Mouse (Mus musculus) heart, postnatal 0 days (tissue): ENCODE measurements around the gene Fkbp14. TPM values are rescaled to one million over a fixed set of nuclear protein-coding genes. Genes with fewer than 3 reads are reported as not detected.
A peak's percentile ranks its signal among the peaks of the same experiment; 100 is the strongest.

Experiments used
- ATAC-seq: fragments of 200-750 bp; cut with Nextera tagmentation; 2 replicates; pipeline ENCODE4 v1.8.0; 2017; ENCODE audit warnings: low read depth, moderate number of reproducible peaks, moderate library complexity; ENCODE audit not compliant: insufficient read depth
- DNase-seq: peaks from one replicate; pipeline ENCODE4 v3.0.0-alpha.2; 2016; ENCODE audit warnings: low spot score
- H3K27ac ChIP-seq: fragments of 300-500 bp; sonication (generic); 2 replicates; pipeline ENCODE4 v1.5.1; 2014; ENCODE audit warnings: low read depth, mild to moderate bottlenecking
- H3K27me3 ChIP-seq: fragments of 300-500 bp; sonication (generic); 2 replicates; pipeline ENCODE4 v1.6.1; 2014; ENCODE audit warnings: low read length, mixed read lengths; ENCODE audit not compliant: control insufficient read depth, insufficient read depth
- H3K36me3 ChIP-seq: fragments of 300-500 bp; sonication (generic); replicated peaks from 2 replicates; pipeline ENCODE4 v1.6.1; 2014; ENCODE audit warnings: low read length, mixed read lengths; ENCODE audit not compliant: control insufficient read depth, insufficient read depth
- H3K4me1 ChIP-seq: fragments of 300-500 bp; sonication (generic); 2 replicates; pipeline ENCODE4 v1.6.1; 2014; ENCODE audit warnings: antibody characterized with exemption; ENCODE audit not compliant: control insufficient read depth, insufficient read depth
- H3K4me2 ChIP-seq: fragments of 300-500 bp; sonication (generic); 2 replicates; pipeline ENCODE4 v1.6.1; 2014; ENCODE audit warnings: low read depth, mild to moderate bottlenecking, low read length, moderate library complexity
- H3K4me3 ChIP-seq: fragments of 300-500 bp; sonication (generic); 2 replicates; pipeline ENCODE4 v1.5.1; 2014; ENCODE audit warnings: low read depth, low read length
- H3K9ac ChIP-seq: fragments of 300-500 bp; sonication (generic); replicated peaks from 2 replicates; pipeline ENCODE4 v1.6.1; 2014; ENCODE audit warnings: low read depth, low read length, mixed read lengths
- H3K9me3 ChIP-seq: fragments of 300-500 bp; sonication (generic); replicated peaks from 2 replicates; pipeline ENCODE4 v1.6.1; 2016; ENCODE audit warnings: low read length; ENCODE audit not compliant: control insufficient read depth
- CTCF ChIP-seq: IDR thresholded peaks from 2 replicates; pipeline ENCODE4 v1.5.1; 2016; ENCODE audit warnings: antibody characterized with exemption, control low read depth, low read depth
- EP300 ChIP-seq: IDR thresholded peaks from 2 replicates; pipeline ENCODE4 v1.6.1; 2016; ENCODE audit warnings: antibody characterized with exemption, low read depth
- WGBS: fragments of 180-500 bp; shearing (Covaris S2); extraction: QIAGEN DNeasy Blood & Tissue Kit; methylation state at CpG from one replicate; pipeline ENCODE4 v1.1.7; 2014; 5-methylcytosine and 5-hydroxymethylcytosine counted together
- polyA plus RNA-seq: library from polyadenylated mRNA; unstranded; fragments of >200 nt; fragmentation: Nextera tagmentation; extraction: Ambion mirVana; gene quantifications from 2 replicates; pipeline ENCODE4 v1.2.1, GENCODE M21; 2015
- total RNA-seq: library from RNA; depleted of rRNA; stranded (reverse); fragments of >200 nt; gene quantifications from 2 replicates; pipeline ENCODE4 v1.2.3, GENCODE M21; 2014; ENCODE audit warnings: low replicate concordance

Fkbp14 gene
- total and polyA plus RNA-seq, 2 experiments from 2014 or later, result 11.8 to 16.4 TPM

DNA sequence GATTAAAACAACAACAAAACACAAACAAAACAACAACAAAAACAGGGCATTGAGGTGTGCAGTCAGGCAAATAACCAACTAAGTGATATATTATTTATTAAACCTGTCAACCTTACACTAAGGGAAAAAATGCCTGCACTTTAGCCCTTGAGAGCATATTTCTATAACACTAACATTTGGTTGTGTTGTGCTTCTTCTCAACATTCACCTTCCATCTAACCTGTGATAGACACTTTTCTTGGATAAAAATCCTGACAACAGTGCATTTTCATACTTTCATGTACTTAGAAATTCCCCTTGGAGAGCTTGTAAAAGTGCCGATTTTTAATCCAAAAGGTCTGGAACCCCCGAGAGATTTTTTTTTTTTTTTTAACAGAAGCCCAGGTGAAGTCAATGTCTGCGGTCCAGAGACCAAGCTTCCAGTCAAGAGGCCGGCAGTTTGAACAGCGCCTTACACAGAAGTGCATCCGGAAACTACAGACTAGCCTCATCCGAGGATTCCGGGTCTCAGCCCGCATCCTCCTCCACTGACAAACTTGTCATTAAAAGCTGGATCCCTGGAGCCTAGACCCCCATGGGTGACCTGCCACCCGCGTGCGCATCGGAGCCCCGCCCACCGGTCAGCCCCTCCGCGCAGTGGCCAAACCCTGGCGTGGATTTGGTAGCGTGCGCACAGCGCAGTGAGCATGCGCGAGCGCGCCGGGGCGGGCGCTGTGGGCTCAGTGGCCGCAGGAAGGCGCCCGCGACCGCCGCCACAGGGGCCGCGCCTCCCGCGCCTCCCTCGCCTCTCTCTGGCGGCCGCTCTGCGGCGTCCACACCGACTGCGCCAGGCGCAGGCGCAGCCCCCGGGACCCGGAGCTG lies 2.4 kb downstream of the Fkbp14 start, which contains the start of gene Plekha8:
Gene Plekha8 (plus strand): TSS at position 643 of the 861 bp plus-strand sequence.
- WGBS, result under 1% methylated on average over 43 of the region's 49 CpGs
- H3K9me3 ChIP-seq, result no peaks in the 10 kb centered on the region
- TF ChIP-seq CTCF (no peak), EP300 (no peak)

DNA sequence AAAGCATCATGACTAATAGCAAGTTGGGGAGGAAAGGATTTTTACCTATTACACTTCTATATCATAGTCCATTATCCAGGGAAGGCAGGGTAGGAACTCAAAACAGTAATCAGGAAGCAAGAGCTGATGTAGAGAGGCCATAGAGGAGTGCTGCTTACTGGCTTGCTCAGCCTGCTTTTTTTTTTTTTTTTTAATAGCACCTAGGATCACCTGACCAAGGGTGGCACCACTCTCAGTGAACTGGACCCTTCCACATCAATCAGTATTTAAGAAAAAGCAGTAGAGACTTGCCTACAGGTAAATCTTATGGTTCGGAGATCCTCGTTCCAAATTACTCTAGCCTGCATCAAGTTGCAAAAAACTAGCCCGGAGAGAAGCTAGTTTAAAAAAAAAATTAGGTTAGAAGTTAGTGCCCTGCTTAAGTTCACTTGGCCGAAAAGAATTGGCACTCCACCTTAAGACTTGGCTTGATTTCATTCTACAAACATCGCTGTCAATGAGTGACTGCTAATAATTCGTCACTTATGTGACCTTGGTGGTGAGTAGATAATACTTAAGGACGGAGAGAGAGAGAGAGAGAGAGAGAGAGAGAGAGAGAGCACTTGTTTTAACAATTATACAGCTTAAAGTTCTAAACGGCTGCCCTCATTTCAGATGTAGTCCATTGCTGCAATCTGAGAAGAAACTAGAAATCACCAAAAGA lies 3.2 kb downstream of the Fkbp14 start:
- no peak overlapping the region for H3K9ac ChIP-seq
- TF ChIP-seq EP300 (no peak), CTCF (no peak)
- peak overlapping the region; percentile 70 for H3K27ac ChIP-seq
- ATAC-seq (no peak), DNase-seq (no peak)
- H3K4me3 ChIP-seq, result peak overlapping the region; percentile 69
- WGBS, result 29% methylated on average over 8 of the region's 8 CpGs
- peaks cover 18% of the 10 kb centered on the region for H3K4me1 ChIP-seq
- no peaks in the 10 kb centered on the region for H3K9me3 ChIP-seq
- H3K27me3 ChIP-seq, result no peaks in the 10 kb centered on the region
- H3K36me3 ChIP-seq, result no peaks in the 10 kb centered on the region
- H3K4me2 ChIP-seq, result peak overlapping the region; percentile 87

More for the DNA sequence above, 2.4 kb downstream of the Fkbp14 start, which contains the start of gene Plekha8:
- no peaks in the 10 kb centered on the region for H3K27me3 ChIP-seq
- peak within 1 kb of the TSS; percentile 87 for H3K4me2 ChIP-seq
- H3K4me3 ChIP-seq, result peak within 1 kb of the TSS; percentile 69
- ATAC-seq, result peak; percentile 93
- H3K36me3 ChIP-seq, result no peaks in the 10 kb centered on the region
- H3K9ac ChIP-seq, result peak within 1 kb of the TSS; percentile 67
- DNase-seq, result peak; percentile 88
- H3K27ac ChIP-seq, result peak within 1 kb of the TSS; percentile 67
- peaks cover 18% of the 10 kb centered on the region for H3K4me1 ChIP-seq

DNA sequence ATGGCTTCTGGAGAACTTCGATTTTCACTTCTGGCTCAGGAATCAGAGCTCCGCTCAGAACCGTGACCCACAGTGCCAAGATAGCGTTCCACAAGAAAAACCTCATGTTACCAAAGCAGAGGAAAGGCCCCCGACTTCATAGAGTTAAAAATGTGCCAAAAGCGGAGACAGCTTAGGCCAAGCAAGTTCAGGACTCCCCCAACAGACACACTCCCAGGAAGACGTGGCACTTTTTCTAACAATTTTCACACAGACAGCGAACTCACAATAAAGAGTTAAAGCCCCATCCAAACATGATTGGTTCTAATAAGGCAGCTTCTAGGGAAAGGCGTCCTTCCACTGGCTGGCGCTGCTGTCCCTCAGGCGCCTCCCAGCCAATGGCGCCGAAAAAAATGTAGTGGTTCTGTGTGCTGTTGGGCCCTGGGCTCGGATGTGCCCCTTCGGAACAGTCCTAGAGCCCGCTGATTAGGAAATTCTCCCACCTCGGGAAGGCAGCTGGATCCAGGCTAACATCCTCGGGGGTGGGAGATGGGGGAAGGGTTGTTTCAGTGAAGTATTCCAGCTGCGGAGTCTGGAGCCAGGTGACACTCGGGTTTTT lies 4.1 kb downstream of the Fkbp14 start:
- ATAC-seq (peak; percentile 80), DNase-seq (peak; percentile 92)

DNA sequence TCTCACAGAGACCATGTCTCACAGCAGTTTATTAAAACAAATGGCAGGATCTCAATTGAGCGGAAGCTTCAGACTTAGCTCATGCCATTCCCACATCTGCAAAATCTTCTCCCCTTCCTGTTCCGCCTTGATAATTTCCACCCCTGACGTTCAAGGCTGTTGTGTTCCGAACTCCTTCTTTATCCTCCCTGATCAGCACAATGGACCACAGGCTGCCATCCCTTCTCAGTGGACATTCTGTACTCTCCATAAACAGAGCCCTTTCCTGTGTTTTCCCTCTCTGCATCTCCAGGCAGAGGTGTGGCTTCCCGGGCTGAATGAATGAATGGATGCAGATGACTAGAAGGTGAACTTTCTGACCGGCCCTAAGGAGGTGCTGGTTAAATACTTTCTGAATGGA lies 5.3 kb downstream of the Fkbp14 start:
- TF ChIP-seq EP300 (0 out of 2 replicates have a peak, but pooled peaks have one; percentile 51), CTCF (0 out of 2 replicates have a peak, but pooled peaks have one; percentile 0)
- H3K9ac ChIP-seq, result no peak overlapping the region

More for the DNA sequence above, 4.1 kb downstream of the Fkbp14 start:
- peak overlapping the region; percentile 87 for H3K4me2 ChIP-seq
- no peaks in the 10 kb centered on the region for H3K27me3 ChIP-seq
- peak overlapping the region; percentile 70 for H3K27ac ChIP-seq
- H3K4me1 ChIP-seq, result peaks cover 18% of the 10 kb centered on the region
- H3K4me3 ChIP-seq, result peak overlapping the region; percentile 69
- WGBS, result under 1% methylated on average over 20 of the region's 20 CpGs
- TF ChIP-seq EP300 (no peak), CTCF (no peak)
- H3K9ac ChIP-seq, result peak overlapping the region; percentile 78
- H3K36me3 ChIP-seq, result no peaks in the 10 kb centered on the region
- H3K9me3 ChIP-seq, result no peaks in the 10 kb centered on the region

DNA sequence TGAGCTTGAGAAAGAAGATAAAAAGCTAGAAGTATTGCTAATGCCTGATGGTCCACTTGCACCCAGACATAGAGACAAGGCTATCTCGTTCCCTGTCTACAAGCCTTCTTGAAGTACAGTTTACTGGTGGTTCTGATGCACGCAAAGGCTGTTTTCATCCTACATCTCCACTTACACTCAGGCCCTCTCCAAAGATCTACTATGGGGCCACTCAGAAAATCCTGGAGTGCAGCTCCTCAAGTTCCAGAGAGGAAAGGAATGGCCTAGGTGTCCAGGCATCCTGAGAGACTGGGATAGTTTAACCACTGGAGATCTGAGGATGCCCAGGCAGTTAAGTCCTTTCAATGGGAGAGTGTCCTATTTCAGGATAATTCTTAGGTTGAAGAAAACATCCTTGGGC lies 6.4 kb downstream of the Fkbp14 start:
- no peak overlapping the region for H3K9ac ChIP-seq
- whole genome bisulfite sequencing, result 88% methylated on average over 2 of the region's 2 CpGs
- peaks cover 14% of the 10 kb centered on the region for H3K4me1 ChIP-seq
- H3K9me3 ChIP-seq, result no peaks in the 10 kb centered on the region
- no peak overlapping the region for H3K27ac ChIP-seq
- 0 out of 2 replicates have a peak, but pooled peaks cover 3% of the 10 kb centered on the region for H3K36me3 ChIP-seq
- no peak overlapping the region for H3K4me2 ChIP-seq
- H3K4me3 ChIP-seq, result no peak overlapping the region
- TF ChIP-seq CTCF, result no peak
- no peak for TF ChIP-seq EP300
- DNase-seq (no peak), ATAC-seq (no peak)
- no peaks in the 10 kb centered on the region for H3K27me3 ChIP-seq

More for the DNA sequence above, 5.3 kb downstream of the Fkbp14 start:
- H3K4me3 ChIP-seq, result peak overlapping the region; percentile 69
- no peak overlapping the region; the same call in 1 of the 2 replicates for H3K27ac ChIP-seq
- no peaks in the 10 kb centered on the region for H3K27me3 ChIP-seq
- peak overlapping the region; percentile 87 for H3K4me2 ChIP-seq
- H3K9me3 ChIP-seq, result no peaks in the 10 kb centered on the region
- 38% methylated on average over 6 of the region's 6 CpGs for WGBS
- DNase-seq, result no peak
- no peaks in the 10 kb centered on the region for H3K36me3 ChIP-seq
- ATAC-seq, result no peak
- H3K4me1 ChIP-seq, result peaks cover 18% of the 10 kb centered on the region
